Mouse (Mus musculus): ENCODE results near the gene Sugp1. TPM values are rescaled to one million over a fixed set of nuclear protein-coding genes. Genes with fewer than 3 reads are reported as not detected.

Sugp1 gene
- 41.7 to 48.8 TPM (median 46.5 TPM) in 4 replicates for total RNA-seq (2023)

GRCm38 (mm10) chr8:70042583-70043455, at the start of gene Sugp1, which contains the start of gene Mau2:
Gene Sugp1 (plus strand): TSS chr8:70042813.
Gene Mau2 (minus strand): TSS chr8:70042734.

GRCm38 (mm10) chr8:69995776-69996588, 46.6 kb upstream of the Sugp1 start, which contains the start of gene Gatad2a:
Gene Gatad2a (minus strand): TSS chr8:69996384.

DNA sequence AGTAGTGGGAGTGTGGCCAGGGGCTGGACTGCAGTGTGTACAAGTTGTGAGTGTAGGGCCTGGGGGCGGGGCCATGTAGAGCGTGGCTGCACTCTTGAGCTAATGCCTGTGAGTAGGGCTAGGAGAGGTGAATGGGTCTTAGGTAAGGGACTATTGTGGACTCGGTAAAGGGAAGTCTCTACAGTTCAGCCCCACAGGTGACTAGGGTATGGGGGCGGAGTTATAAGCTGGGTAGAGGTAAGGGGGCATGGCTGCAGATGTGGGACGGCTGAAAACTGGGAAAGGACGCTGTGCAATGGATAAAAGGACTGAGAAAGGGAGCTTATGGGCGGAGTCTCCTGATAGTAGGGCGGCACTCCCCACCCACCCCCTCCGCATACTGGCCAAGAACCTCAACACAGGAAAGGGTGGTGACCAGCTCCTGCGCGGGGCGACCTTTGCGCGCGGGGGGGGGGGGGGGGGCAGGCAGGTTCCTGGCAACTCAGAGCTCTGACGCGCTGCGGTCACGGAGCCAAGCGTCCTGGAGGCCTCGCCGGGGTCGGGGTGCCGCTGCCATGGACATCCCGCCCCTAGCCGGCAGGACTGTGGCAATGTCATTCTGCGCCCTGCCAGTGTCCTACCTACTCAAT, 29.9 kb downstream of the Sugp1 start, which contains the start of gene Tm6sf2:
Tm6sf2 (plus strand) TSS at position 484 of the 629 bp plus-strand sequence.

GRCm38 (mm10) chr8:70083285-70083684, 40.7 kb downstream of the Sugp1 start, which contains the start of gene Hapln4:
Gene Hapln4 (plus strand): TSS chr8:70083457.

GRCm38 (mm10) chr8:70120667-70121066, 78.1 kb downstream of the Sugp1 start, which contains the start of gene Ncan:
Gene Ncan (minus strand): TSS chr8:70120873.

Other genes starting within 250 kb of the Sugp1 start
- gene Gmip, start 234.1 kb upstream of the Sugp1 start, total RNA-seq (2023) = 371 to 418 TPM (median 378 TPM) in 4 replicates
- gene Lpar2, start 220.4 kb upstream of the Sugp1 start, total RNA-seq (2023) = 6.8 to 7.8 TPM (median 7.1 TPM) in 4 replicates
- gene Pbx4, start 210.3 kb upstream of the Sugp1 start, total RNA-seq (2023) = 3.0 to 11.8 TPM (median 7.3 TPM) in 4 replicates
- 0.18 to 0.21 TPM in 2 of 4 replicates, not detected in the others for gene Cilp2, start 155.1 kb upstream of the Sugp1 start, total RNA-seq (2023)
- gene Tssk6, start 140.6 kb upstream of the Sugp1 start, total RNA-seq (2023) = 0.46 to 1.8 TPM (median 0.86 TPM) in 4 replicates
- gene Ndufa13, start 140.3 kb upstream of the Sugp1 start, total RNA-seq (2023) = 46.4 to 56.3 TPM (median 47.7 TPM) in 4 replicates
- gene Yjefn3, start 140.1 kb upstream of the Sugp1 start, total RNA-seq (2023) = 0.97 TPM in 1 of 4 replicates, not detected in the others
- gene Gatad2a, start 46.4 kb upstream of the Sugp1 start, total RNA-seq (2023) = 91.2 to 119 TPM (median 106 TPM) in 4 replicates
- gene Mau2, start 79 bp upstream of the Sugp1 start, total RNA-seq (2023) = 120 to 135 TPM (median 124 TPM) in 4 replicates
- 0.41 to 0.42 TPM in 2 of 4 replicates, not detected in the others for gene Tm6sf2, start 30.1 kb downstream of the Sugp1 start, total RNA-seq (2023)
- gene Hapln4, start 40.6 kb downstream of the Sugp1 start, total RNA-seq (2023) = not detected in 4 replicates
- 0.12 to 0.24 TPM (median 0.12 TPM) in 4 replicates for gene Ncan, start 78.1 kb downstream of the Sugp1 start, total RNA-seq (2023)
- gene Nr2c2ap, start 88.5 kb downstream of the Sugp1 start, total RNA-seq (2023) = 26.8 to 34.5 TPM (median 33.3 TPM) in 4 replicates
- gene Rfxank, start 96.3 kb downstream of the Sugp1 start, total RNA-seq (2023) = 29.2 to 34.9 TPM (median 32.5 TPM) in 4 replicates
- gene Borcs8, start 96.7 kb downstream of the Sugp1 start, total RNA-seq (2023) = 47.1 to 58.2 TPM (median 52.7 TPM) in 4 replicates
- gene Mef2b, start 96.9 kb downstream of the Sugp1 start, total RNA-seq (2023) = 2.4 to 4.5 TPM (median 4.0 TPM) in 4 replicates
- 43.7 to 57.9 TPM (median 47.4 TPM) in 4 replicates for gene Tmem161a, start 129.5 kb downstream of the Sugp1 start, total RNA-seq (2023)
- 3.6 to 6.2 TPM (median 4.5 TPM) in 4 replicates for gene Slc25a42, start 169.5 kb downstream of the Sugp1 start, total RNA-seq (2023)
- 65.9 to 70.7 TPM (median 67.1 TPM) in 4 replicates for gene Sugp2, start 191.4 kb downstream of the Sugp1 start, total RNA-seq (2023)
- 7.2 to 11.5 TPM (median 10.0 TPM) in 4 replicates for gene Armc6, start 191.7 kb downstream of the Sugp1 start, total RNA-seq (2023)
- 6.2 to 9.0 TPM (median 6.9 TPM) in 4 replicates for gene Homer3, start 240.0 kb downstream of the Sugp1 start, total RNA-seq (2023)

Data from B cell, adult 62 days (primary cell).